Mouse (Mus musculus) spleen, postnatal 14 days (tissue): ENCODE results near the gene Eif2ak3.
"Not testable (repeated sequence)": the region's sequence is repeated elsewhere in the genome, so short reads cannot be mapped to it uniquely, and the experiment has no call there.

Source experiments
- DNase-seq, 2 experiments: peaks; one replicate each; pipeline ENCODE4 v3.0.0; 2021 to 2022; ENCODE audit warnings: low spot score in 2 of 2

The Eif2ak3 gene

GRCm38 (mm10) chr6:70844002-70844804 is at the start of gene Eif2ak3:
Gene Eif2ak3 (plus strand): TSS chr6:70844515.
- peak; percentile 90 to 95 for DNase-seq

- DNase-seq = no peak
Observed at GRCm38 (mm10) chr6:70796940-70797339, 47.4 kb upstream of the Eif2ak3 start.

- DNase-seq = peak; percentile 70 to 71
Observed at GRCm38 (mm10) chr6:70797581-70798251, 46.6 kb upstream of the Eif2ak3 start.

GRCm38 (mm10) chr6:70804632-70805031 is 39.7 kb upstream of the Eif2ak3 start:
- DNase-seq = no peak

- peak; percentile 35 to 57 for DNase-seq
Observed at GRCm38 (mm10) chr6:70805267-70805666, 39.0 kb upstream of the Eif2ak3 start.

- DNase-seq = peak; percentile 22 to 62
Observed at GRCm38 (mm10) chr6:70805820-70806513, 38.3 kb upstream of the Eif2ak3 start.

- no peak for DNase-seq
Observed at GRCm38 (mm10) chr6:70806514-70806912, 37.8 kb upstream of the Eif2ak3 start.

GRCm38 (mm10) chr6:70810524-70810923 is 33.8 kb upstream of the Eif2ak3 start:
- DNase-seq = no peak

GRCm38 (mm10) chr6:70811557-70812525 is 32.5 kb upstream of the Eif2ak3 start:
- peak; percentile 59 to 81 for DNase-seq

GRCm38 (mm10) chr6:70812526-70812895 is 31.8 kb upstream of the Eif2ak3 start:
- no peak for DNase-seq

GRCm38 (mm10) chr6:70813921-70814628 is 30.2 kb upstream of the Eif2ak3 start:
- DNase-seq = peak in 1 of 2 experiments; percentile 24

GRCm38 (mm10) chr6:70814629-70814950 is 29.7 kb upstream of the Eif2ak3 start:
- no peak for DNase-seq

- DNase-seq = no peak
Observed at GRCm38 (mm10) chr6:70815471-70815870, 28.8 kb upstream of the Eif2ak3 start.

GRCm38 (mm10) chr6:70821566-70821965 is 22.7 kb upstream of the Eif2ak3 start:
- DNase-seq = no peak

GRCm38 (mm10) chr6:70822386-70822910 is 21.9 kb upstream of the Eif2ak3 start:
- DNase-seq = no peak

GRCm38 (mm10) chr6:70823277-70823676 is 21.0 kb upstream of the Eif2ak3 start:
- not testable (repeated sequence) for DNase-seq

- DNase-seq = peak; percentile 56 to 64
Observed at GRCm38 (mm10) chr6:70824085-70824986, 20.0 kb upstream of the Eif2ak3 start.

GRCm38 (mm10) chr6:70824987-70825337 is 19.4 kb upstream of the Eif2ak3 start:
- no peak for DNase-seq

- no peak for DNase-seq
Observed at GRCm38 (mm10) chr6:70829451-70829850, 14.9 kb upstream of the Eif2ak3 start.

GRCm38 (mm10) chr6:70830552-70830951 is 13.8 kb upstream of the Eif2ak3 start:
- DNase-seq = no peak
